Mouse (Mus musculus): ENCODE measurements at regions not wholly inside any gene's neighbourhood (a gene's known extent, or its start where the extent isn't known, plus 50 kb on each side); places are given as distances from the start of the nearest gene placed in this dataset.

DNA sequence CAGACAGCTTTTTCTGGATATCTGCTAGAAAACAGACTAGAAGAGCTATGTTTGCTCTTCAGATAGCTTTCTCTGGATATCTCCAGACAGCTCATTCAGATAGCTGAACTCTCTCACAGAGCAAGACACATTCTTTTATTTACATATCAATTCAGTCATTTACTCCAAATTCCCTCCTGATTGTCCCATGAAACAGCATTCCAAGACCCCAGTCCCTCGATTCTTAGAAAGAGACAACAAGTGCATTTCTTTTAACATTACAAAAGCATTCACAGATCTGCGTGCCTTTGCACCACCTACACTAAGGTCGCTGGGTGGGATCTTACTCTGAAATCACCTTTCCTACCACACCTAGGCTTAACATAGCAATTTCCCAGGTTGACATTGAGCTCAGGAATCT is 1039.5 kb upstream of the Ddx18 start:
- Histone ChIP-seq H3K4me3 (ENCODE audit: low read depth, low read length) (no peak overlapping the region), H3K27ac (ENCODE audit: low read depth, low read length) (no peak overlapping the region), H3K36me3 (ENCODE audit: control insufficient read depth, insufficient read depth, low read length) (no peaks in the 10 kb centered on the region), H3K27me3 (replicated peaks; ENCODE audit: control insufficient read depth, insufficient read depth, low read length) (no peaks in the 10 kb centered on the region), H3K9me3 (replicated peaks; ENCODE audit: control insufficient read depth, low read length) (no peaks in the 10 kb centered on the region), H3K9ac (ENCODE audit: low read length) (no peak overlapping the region), H3K4me1 (ENCODE audit: control insufficient read depth, insufficient read depth, low read length) (no peaks in the 10 kb centered on the region), H3K4me2 (ENCODE audit: low read length) (no peak overlapping the region)
- 53% methylated on average over 3 of the region's 3 CpGs for WGBS
- ATAC-seq, result no peak
- DNase-seq (ENCODE audit: low spot score), result no peak

DNA sequence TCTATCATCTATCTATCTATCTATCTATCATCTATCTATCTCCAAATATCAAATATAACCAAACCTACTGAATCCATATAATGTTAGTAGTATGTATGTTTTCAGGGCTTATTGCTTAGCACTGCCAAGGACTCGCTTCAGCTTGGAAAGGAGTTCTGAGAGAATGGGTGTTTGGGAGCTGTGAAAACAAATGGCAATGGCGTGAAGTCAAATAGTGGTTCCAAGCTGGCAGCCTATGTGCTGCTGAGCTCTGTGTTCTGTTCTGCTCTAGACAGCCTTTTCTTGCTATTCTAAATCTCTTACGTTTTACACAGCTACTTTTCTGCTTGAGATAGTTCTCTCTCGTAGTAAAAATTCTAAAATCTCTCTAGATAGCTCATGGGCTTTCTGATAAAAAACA is 1008.2 kb upstream of the Ddx18 start:
- DNase-seq (ENCODE audit: low spot score) (peak; percentile 57), ATAC-seq (no peak)
- H3K27ac ChIP-seq (ENCODE audit: low read depth, low read length), result no peak overlapping the region
- H3K9ac ChIP-seq (ENCODE audit: low read length), result no peak overlapping the region
- no peaks in the 10 kb centered on the region for H3K27me3 ChIP-seq (replicated peaks; ENCODE audit: control insufficient read depth, insufficient read depth, low read length)
- no peaks in the 10 kb centered on the region for H3K9me3 ChIP-seq (replicated peaks; ENCODE audit: control insufficient read depth, low read length)
- WGBS, result 72% methylated on average over 4 of the region's 4 CpGs
- H3K36me3 ChIP-seq (ENCODE audit: control insufficient read depth, insufficient read depth, low read length), result no peaks in the 10 kb centered on the region
- no peak overlapping the region for H3K4me3 ChIP-seq (ENCODE audit: low read depth, low read length)
- H3K4me1 ChIP-seq (ENCODE audit: control insufficient read depth, insufficient read depth, low read length), result no peaks in the 10 kb centered on the region
- H3K4me2 ChIP-seq (ENCODE audit: low read length), result no peak overlapping the region

DNA sequence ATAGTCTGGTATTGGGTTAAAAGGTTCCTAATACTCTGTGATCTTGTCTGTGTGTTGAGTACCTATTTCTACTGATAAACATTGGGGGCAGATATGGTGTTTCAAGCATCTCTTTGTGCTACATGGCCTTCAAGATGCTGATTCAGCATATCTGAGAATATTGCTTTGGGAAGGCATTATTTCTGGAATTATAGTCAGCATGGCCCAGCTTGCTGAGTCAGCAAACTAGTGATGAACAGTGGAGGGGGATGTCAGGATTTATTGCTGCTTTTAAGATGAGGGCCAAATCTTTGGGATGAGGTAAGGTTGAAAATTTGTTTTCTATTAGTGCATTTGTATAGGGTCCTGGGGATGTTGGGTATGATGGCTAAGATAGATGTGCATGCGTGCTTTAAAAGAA is 983.8 kb upstream of the Ddx18 start:
- Histone ChIP-seq H3K9ac (ENCODE audit: low read length) (no peak overlapping the region), H3K4me3 (ENCODE audit: low read depth, low read length) (no peak overlapping the region), H3K27ac (ENCODE audit: low read depth, low read length) (no peak overlapping the region), H3K36me3 (ENCODE audit: control insufficient read depth, insufficient read depth, low read length) (no peaks in the 10 kb centered on the region), H3K27me3 (replicated peaks; ENCODE audit: control insufficient read depth, insufficient read depth, low read length) (no peaks in the 10 kb centered on the region), H3K4me1 (ENCODE audit: control insufficient read depth, insufficient read depth, low read length) (no peaks in the 10 kb centered on the region), H3K4me2 (ENCODE audit: low read length) (no peak overlapping the region), H3K9me3 (replicated peaks; ENCODE audit: control insufficient read depth, low read length) (no peaks in the 10 kb centered on the region)
- DNase-seq (ENCODE audit: low spot score) (no peak), ATAC-seq (no peak)
- WGBS, result 93% methylated on average over 1 of the region's 1 CpGs

DNA sequence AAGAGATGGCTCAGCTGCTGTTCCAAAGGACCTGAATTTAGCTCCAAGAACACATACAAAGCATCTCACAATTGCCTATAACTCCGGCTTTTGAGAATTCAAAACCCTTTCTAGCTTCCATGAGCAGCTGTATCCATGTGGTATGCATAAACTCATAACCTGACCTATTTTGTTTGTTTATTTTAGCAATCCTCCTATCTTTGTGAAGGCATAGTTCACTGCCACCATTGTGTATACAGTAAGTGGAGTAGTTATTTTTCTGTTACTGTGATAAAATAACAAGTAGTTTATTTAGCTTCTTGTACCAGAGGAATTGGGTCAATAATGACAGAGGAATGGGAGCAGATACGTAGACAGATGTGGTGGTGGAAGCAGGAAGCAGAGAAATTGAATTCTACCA is 941.8 kb upstream of the Ddx18 start:
- H3K27me3 ChIP-seq (replicated peaks; ENCODE audit: control insufficient read depth, insufficient read depth, low read length), result no peaks in the 10 kb centered on the region
- H3K36me3 ChIP-seq (ENCODE audit: control insufficient read depth, insufficient read depth, low read length), result no peaks in the 10 kb centered on the region
- H3K27ac ChIP-seq (ENCODE audit: low read depth, low read length), result no peak overlapping the region
- H3K9me3 ChIP-seq (replicated peaks; ENCODE audit: control insufficient read depth, low read length), result no peaks in the 10 kb centered on the region
- no peak for DNase-seq (ENCODE audit: low spot score)
- no peak overlapping the region for H3K9ac ChIP-seq (ENCODE audit: low read length)
- H3K4me3 ChIP-seq (ENCODE audit: low read depth, low read length), result no peak overlapping the region
- no peaks in the 10 kb centered on the region for H3K4me1 ChIP-seq (ENCODE audit: control insufficient read depth, insufficient read depth, low read length)
- no peak overlapping the region for H3K4me2 ChIP-seq (ENCODE audit: low read length)
- WGBS, result 86% methylated on average over 2 of the region's 2 CpGs
- no peak for ATAC-seq

- 47% methylated on average over 4 of the region's 4 CpGs for WGBS
- H3K4me3 ChIP-seq (ENCODE audit: low read depth, low read length), result no peak overlapping the region
- no peaks in the 10 kb centered on the region for H3K36me3 ChIP-seq (ENCODE audit: control insufficient read depth, insufficient read depth, low read length)
- H3K4me1 ChIP-seq (ENCODE audit: control insufficient read depth, insufficient read depth, low read length), result no peaks in the 10 kb centered on the region
- H3K9ac ChIP-seq (ENCODE audit: low read length), result no peak overlapping the region
- no peak overlapping the region for H3K4me2 ChIP-seq (ENCODE audit: low read length)
- peak; percentile 4 for DNase-seq (ENCODE audit: low spot score)
- no peaks in the 10 kb centered on the region for H3K27me3 ChIP-seq (replicated peaks; ENCODE audit: control insufficient read depth, insufficient read depth, low read length)
- H3K9me3 ChIP-seq (replicated peaks; ENCODE audit: control insufficient read depth, low read length), result no peaks in the 10 kb centered on the region
- no peak for ATAC-seq
- H3K27ac ChIP-seq (ENCODE audit: low read depth, low read length), result no peak overlapping the region
Measured at GRCm38 (mm10) chr1:122501707-122502106, 933.9 kb upstream of the Ddx18 start.

- Histone ChIP-seq H3K9ac (ENCODE audit: low read length) (no peak overlapping the region), H3K27ac (ENCODE audit: low read depth, low read length) (no peak overlapping the region), H3K4me3 (ENCODE audit: low read depth, low read length) (no peak overlapping the region), H3K36me3 (ENCODE audit: control insufficient read depth, insufficient read depth, low read length) (no peaks in the 10 kb centered on the region), H3K4me2 (ENCODE audit: low read length) (no peak overlapping the region), H3K27me3 (replicated peaks; ENCODE audit: control insufficient read depth, insufficient read depth, low read length) (no peaks in the 10 kb centered on the region), H3K9me3 (replicated peaks; ENCODE audit: control insufficient read depth, low read length) (no peaks in the 10 kb centered on the region), H3K4me1 (ENCODE audit: control insufficient read depth, insufficient read depth, low read length) (no peaks in the 10 kb centered on the region)
- no peak for ATAC-seq
- DNase-seq (ENCODE audit: low spot score), result no peak
- WGBS, result 88% methylated on average over 1 of the region's 1 CpGs
Measured at GRCm38 (mm10) chr1:122478003-122478402, 910.2 kb upstream of the Ddx18 start.

DNA sequence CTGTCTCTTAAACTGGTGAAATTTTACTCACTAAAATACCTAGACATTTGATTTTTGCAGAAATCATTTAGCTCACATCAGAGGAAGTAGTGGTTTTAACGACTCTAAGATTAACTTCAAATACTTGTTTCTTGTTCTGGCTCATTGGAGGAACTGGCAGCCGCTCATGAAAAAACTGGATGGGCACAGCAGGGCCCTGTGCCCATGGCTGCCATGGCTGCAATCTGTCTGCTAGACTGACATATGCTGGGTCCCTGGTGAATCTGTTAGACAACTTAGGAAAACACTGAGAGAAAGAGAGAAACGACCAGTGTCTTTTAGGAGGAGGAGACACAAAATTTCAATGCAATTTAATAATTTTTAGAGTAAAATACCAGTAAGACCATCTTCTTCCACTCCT is 896.1 kb upstream of the Ddx18 start:
- Histone ChIP-seq H3K9ac (ENCODE audit: low read length) (no peak overlapping the region), H3K9me3 (replicated peaks; ENCODE audit: control insufficient read depth, low read length) (no peaks in the 10 kb centered on the region), H3K27me3 (replicated peaks; ENCODE audit: control insufficient read depth, insufficient read depth, low read length) (no peaks in the 10 kb centered on the region), H3K4me1 (ENCODE audit: control insufficient read depth, insufficient read depth, low read length) (no peaks in the 10 kb centered on the region), H3K27ac (ENCODE audit: low read depth, low read length) (no peak overlapping the region), H3K4me2 (ENCODE audit: low read length) (no peak overlapping the region), H3K36me3 (ENCODE audit: control insufficient read depth, insufficient read depth, low read length) (no peaks in the 10 kb centered on the region), H3K4me3 (ENCODE audit: low read depth, low read length) (no peak overlapping the region)
- 58% methylated on average over 3 of the region's 3 CpGs for WGBS
- DNase-seq (ENCODE audit: low spot score) (peak; percentile 53), ATAC-seq (peak; percentile 62; the same call in 1 of the 2 replicates)

GRCm38 (mm10) chr1:122459056-122459455 is 891.3 kb upstream of the Ddx18 start:
- H3K9me3 ChIP-seq (replicated peaks; ENCODE audit: control insufficient read depth, low read length), result no peaks in the 10 kb centered on the region
- H3K4me1 ChIP-seq (ENCODE audit: control insufficient read depth, insufficient read depth, low read length), result no peaks in the 10 kb centered on the region
- H3K36me3 ChIP-seq (ENCODE audit: control insufficient read depth, insufficient read depth, low read length), result no peaks in the 10 kb centered on the region
- H3K4me3 ChIP-seq (ENCODE audit: low read depth, low read length), result no peak overlapping the region
- no peaks in the 10 kb centered on the region for H3K27me3 ChIP-seq (replicated peaks; ENCODE audit: control insufficient read depth, insufficient read depth, low read length)
- no peak overlapping the region for H3K27ac ChIP-seq (ENCODE audit: low read depth, low read length)
- no peak overlapping the region for H3K4me2 ChIP-seq (ENCODE audit: low read length)
- WGBS, result 77% methylated on average over 2 of the region's 2 CpGs
- no peak overlapping the region for H3K9ac ChIP-seq (ENCODE audit: low read length)
- ATAC-seq, result no peak
- no peak for DNase-seq (ENCODE audit: low spot score)

- Histone ChIP-seq H3K4me3 (ENCODE audit: low read depth, low read length) (no peak overlapping the region), H3K9ac (ENCODE audit: low read length) (no peak overlapping the region), H3K27ac (ENCODE audit: low read depth, low read length) (no peak overlapping the region), H3K4me2 (ENCODE audit: low read length) (no peak overlapping the region), H3K27me3 (replicated peaks; ENCODE audit: control insufficient read depth, insufficient read depth, low read length) (no peaks in the 10 kb centered on the region), H3K36me3 (ENCODE audit: control insufficient read depth, insufficient read depth, low read length) (no peaks in the 10 kb centered on the region), H3K9me3 (replicated peaks; ENCODE audit: control insufficient read depth, low read length) (no peaks in the 10 kb centered on the region), H3K4me1 (ENCODE audit: control insufficient read depth, insufficient read depth, low read length) (no peaks in the 10 kb centered on the region)
- no peak for ATAC-seq
- no peak for DNase-seq (ENCODE audit: low spot score)
- WGBS, result 66% methylated on average over 4 of the region's 4 CpGs
Measured at GRCm38 (mm10) chr1:122454881-122455280, 887.1 kb upstream of the Ddx18 start.
